Mouse (Mus musculus): ENCODE measurements at regions not wholly inside any gene's neighbourhood (a gene's known extent, or its start where the extent isn't known, plus 50 kb on each side); places are given as distances from the start of the nearest gene placed in this dataset.

DNA sequence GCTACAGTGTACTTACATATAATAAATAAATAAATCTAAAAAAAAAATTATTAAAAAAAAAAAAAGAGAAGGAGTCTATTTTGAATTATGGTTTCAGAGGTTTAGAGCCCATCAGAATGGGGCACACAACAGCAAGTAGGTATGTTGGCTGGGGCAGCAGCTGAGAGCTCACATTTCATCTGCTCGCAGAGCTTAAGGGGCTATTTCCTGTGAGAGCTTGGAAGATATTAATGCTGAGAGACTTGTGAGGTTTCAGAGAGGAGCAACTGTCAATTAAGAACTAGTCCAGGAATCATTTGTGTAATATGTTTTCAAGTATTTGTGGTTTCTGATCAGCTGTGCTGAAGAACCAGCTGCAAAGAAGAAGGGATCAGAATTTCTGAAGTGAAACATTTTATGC, 263.3 kb downstream of the Tbc1d1 start:
- TF ChIP-seq CTCF (IDR thresholded peaks at IDR 0.05; ENCODE audit: extremely low read depth, insufficient read depth, low read length) (no peak), POLR2A (IDR thresholded peaks at IDR 0.05; ENCODE audit: extremely low read depth, insufficient read depth, low read length) (no peak)
